Mouse (Mus musculus) layer of hippocampus, adult 18-20 months (tissue): ENCODE measurements around the gene Cib3. TPM values are rescaled to one million over a fixed set of nuclear protein-coding genes. Genes with fewer than 3 reads are reported as not detected.

Experiments
- total RNA-seq, 2 experiments: library from RNA; stranded (reverse); gene quantifications; 2 replicates each; pipeline ENCODE4 v1.2.3; 2021

Cib3 gene
- total RNA-seq, 2 experiments from 2014 or later, result 0.47 TPM; not detected in 1

Other genes with a start within 250 kb of the Cib3 start
- gene Cyp4f18, start 203.2 kb downstream of the Cib3 start, total RNA-seq, result not detected
- not detected for gene Olfr372, start 171.6 kb downstream of the Cib3 start, total RNA-seq
- gene Olfr373, start 129.7 kb downstream of the Cib3 start, total RNA-seq, result not detected
- not detected for gene Olfr374, start 105.8 kb downstream of the Cib3 start, total RNA-seq
- 10 to 100 TPM; 24.9 to 26.6 TPM for gene Tpm4, start 77.9 kb downstream of the Cib3 start, total RNA-seq
- 10 to 100 TPM; 39.8 to 41.4 TPM for gene Rab8a, start 51.6 kb downstream of the Cib3 start, total RNA-seq
- gene Hsh2d, start 23.2 kb downstream of the Cib3 start, total RNA-seq, result under 1 TPM in 1 of 2 experiments, not detected in 1; 0.25 TPM
- not detected for gene Gm11034, start 799 bp upstream of the Cib3 start, total RNA-seq
- 10 to 100 TPM; 64.2 to 70.1 TPM for gene Fam32a, start 6.9 kb upstream of the Cib3 start, total RNA-seq
- gene Ap1m1, start 27.2 kb upstream of the Cib3 start, total RNA-seq, result 10 to 100 TPM; 84.2 to 87.4 TPM
- 1 to 10 TPM; 4.8 to 6.0 TPM for gene Gm10282, start 92.4 kb upstream of the Cib3 start, total RNA-seq
- 10 to 100 TPM; 20.1 to 22.2 TPM for gene Klf2, start 106.2 kb upstream of the Cib3 start, total RNA-seq
- gene Eps15l1, start 208.6 kb upstream of the Cib3 start, total RNA-seq, result 10 to 100 TPM; 60.6 to 67.8 TPM
- gene Calr3, start 231.0 kb upstream of the Cib3 start, total RNA-seq, result 1 to 10 TPM in 1 of 2 experiments, under 1 TPM in 1; 0.84 to 1.5 TPM
- 10 to 100 TPM in 1 of 2 experiments, 1 to 10 TPM in 1; 9.7 to 10.1 TPM for gene 1700030K09Rik, start 231.0 kb upstream of the Cib3 start, total RNA-seq